18 mouse cellular contexts compared by ENCODE assay signal in genomic region chr2:4831493-4831892, GRCm38 (mm10). TPM values are rescaled to one million over a fixed set of nuclear protein-coding genes. Genes with fewer than 3 reads are reported as not detected.
DNase-seq lines count a peak whose midpoint lies in the region; ATAC-seq lines count a peak whose summit lies in the region.
"Had no signal": no experiment of that assay in that cellular context is flagged by ENCODE, and none has a peak within 500 bp of the region (broad histone marks: within the 10 kb centered on the region; RNA-seq: fewer than 3 reads in every experiment).

No protein-coding gene starts in this region.

- no peaks in the 10 kb centered on the region for H3K9me3 ChIP-seq in liver, embryonic 11.5 days (ENCODE audit: control insufficient read depth, low read length)
- H3K9me3 ChIP-seq in liver, embryonic 12.5 days (replicated peaks), result no peaks in the 10 kb centered on the region
- no peaks in the 10 kb centered on the region for H3K9me3 ChIP-seq in hindbrain, embryonic 11.5 days (ENCODE audit: control insufficient read depth, low read length)
- H3K9me3 ChIP-seq: heart, embryonic 15.5 days; hindbrain, embryonic 12.5 days had no signal

- no peak overlapping the region for H3K27ac ChIP-seq in liver, embryonic 11.5 days (ENCODE audit: low read depth, low read length)
- H3K27ac ChIP-seq in liver, embryonic 12.5 days, result no peak overlapping the region
- H3K27ac ChIP-seq in hindbrain, embryonic 11.5 days (ENCODE audit: low read depth, low read length), result no peak overlapping the region
- H3K27ac ChIP-seq: heart, embryonic 15.5 days; hindbrain, embryonic 12.5 days had no signal

- H3K27me3 ChIP-seq in liver, embryonic 11.5 days (replicated peaks; ENCODE audit: control insufficient read depth, insufficient read depth, low read length), result no peaks in the 10 kb centered on the region
- H3K27me3 ChIP-seq in liver, embryonic 12.5 days (replicated peaks), result peaks cover 4% of the 10 kb centered on the region; the same call in 1 of the 2 replicates
- H3K27me3 ChIP-seq in hindbrain, embryonic 11.5 days (ENCODE audit: control insufficient read depth, insufficient read depth, low read length), result no peaks in the 10 kb centered on the region
- H3K27me3 ChIP-seq: heart, embryonic 15.5 days; hindbrain, embryonic 12.5 days had no signal

- ATAC-seq in liver, embryonic 11.5 days (replicated peaks; ENCODE audit: low FRiP score), result peak; percentile 68
- ATAC-seq in liver, embryonic 12.5 days, result peak; percentile 54; the same call in 1 of the 2 replicates
- ATAC-seq in CD4-positive, CD25-positive, alpha-beta regulatory T cell, adult 4 months, result no peak
- no peak for ATAC-seq in hindbrain, embryonic 11.5 days (ENCODE audit: low FRiP score)
- ATAC-seq: forebrain, embryonic 16.5 days; midbrain, embryonic 16.5 days had no signal

- H3K36me3 ChIP-seq in liver, embryonic 11.5 days (ENCODE audit: control insufficient read depth, insufficient read depth, low read length), result no peaks in the 10 kb centered on the region
- no peaks in the 10 kb centered on the region for H3K36me3 ChIP-seq in liver, embryonic 12.5 days
- H3K36me3 ChIP-seq in hindbrain, embryonic 11.5 days (ENCODE audit: control insufficient read depth, insufficient read depth, low read length), result no peaks in the 10 kb centered on the region
- H3K36me3 ChIP-seq: heart, embryonic 15.5 days; hindbrain, embryonic 12.5 days had no signal

- no peak for DNase-seq in liver, embryonic 11.5 days (ENCODE audit: low spot score)
- DNase-seq in liver, result no peak
- DNase-seq in c-Kit-positive CD71-positive TER-119-positive erythroid progenitor cells, embryonic 14.5 days (ENCODE audit: low spot score), result peak; percentile 10
- DNase-seq in gastrocnemius, postnatal 4 days (ENCODE audit: low spot score in 2 of 2), result no peak
- DNase-seq in hindbrain, embryonic 11.5 days (ENCODE audit: low spot score), result no peak
- DNase-seq: cerebellum, postnatal 25 days; heart, adult 18-20 months; kidney, adult 18-20 months; kidney, postnatal 36 days; retina, postnatal 1 day; right cerebral cortex, postnatal 4 days; thymus, postnatal 4 days had no signal

- WGBS in liver, embryonic 11.5 days, result 36% methylated on average over 4 of the region's 4 CpGs
- 28% methylated on average over 4 of the region's 4 CpGs for WGBS in liver, embryonic 12.5 days (ENCODE audit: insufficient replicate concordance)
- 90% methylated on average over 4 of the region's 4 CpGs for WGBS in hindbrain, embryonic 11.5 days

- H3K4me1 ChIP-seq in liver, embryonic 11.5 days (replicated peaks; ENCODE audit: control insufficient read depth, insufficient read depth, low read length), result no peaks in the 10 kb centered on the region; the same call in 1 of the 2 replicates
- H3K4me1 ChIP-seq in liver, embryonic 12.5 days, result peaks cover 21% of the 10 kb centered on the region
- H3K4me1 ChIP-seq in hindbrain, embryonic 11.5 days (replicated peaks; ENCODE audit: control insufficient read depth, insufficient read depth, low read length), result no peaks in the 10 kb centered on the region
- H3K4me1 ChIP-seq: heart, embryonic 15.5 days; hindbrain, embryonic 12.5 days had no signal

- H3K4me3 ChIP-seq in liver, embryonic 11.5 days (ENCODE audit: low read depth, low read length), result no peak overlapping the region
- H3K4me3 ChIP-seq in liver, embryonic 12.5 days, result no peak overlapping the region
- no peak overlapping the region for H3K4me3 ChIP-seq in hindbrain, embryonic 11.5 days (ENCODE audit: low read depth, low read length)
- H3K4me3 ChIP-seq: heart, embryonic 15.5 days; hindbrain, embryonic 12.5 days had no signal

- H3K4me2 ChIP-seq in liver, embryonic 11.5 days, result no peak overlapping the region
- no peak overlapping the region for H3K4me2 ChIP-seq in liver, embryonic 12.5 days
- H3K4me2 ChIP-seq in hindbrain, embryonic 11.5 days (replicated peaks; ENCODE audit: low read depth, low read length), result no peak overlapping the region
- H3K4me2 ChIP-seq: heart, embryonic 15.5 days; hindbrain, embryonic 12.5 days had no signal

- H3K9ac ChIP-seq in liver, embryonic 11.5 days (ENCODE audit: low read depth, low read length), result no peak overlapping the region
- H3K9ac ChIP-seq in liver, embryonic 12.5 days, result no peak overlapping the region
- H3K9ac ChIP-seq in hindbrain, embryonic 11.5 days (ENCODE audit: low read depth, low read length), result no peak overlapping the region
- H3K9ac ChIP-seq: heart, embryonic 15.5 days; hindbrain, embryonic 12.5 days had no signal

RNA-seq across cellular contexts. Expression of gene Sephs1, which starts 49.9 kb away (rescaled TPM):
- 65.3 and 71.2 TPM in 2 replicates for polyA plus RNA-seq in liver, embryonic 11.5 days (2014; fragmentation: Nextera tagmentation; extraction: Ambion mirVana)
- 47.6 and 49.2 TPM in 2 replicates for polyA plus RNA-seq in liver, embryonic 12.5 days (2016; fragmentation: Nextera tagmentation; extraction: Ambion mirVana)
- 10 to 100 TPM; 38.9 to 39.9 TPM for total RNA-seq in gastrocnemius, postnatal 4 days (2021)
- 10 to 100 TPM; 20.0 to 28.5 TPM for polyA plus RNA-seq in CD4-positive, CD25-positive, alpha-beta regulatory T cell, adult 4 months (2017; shearing (Covaris generic))
- 113 and 129 TPM in 2 replicates for polyA plus RNA-seq in hindbrain, embryonic 11.5 days (2014; fragmentation: Nextera tagmentation; extraction: Ambion mirVana)

Comparison
In these comparisons a context has a peak if more than half of its experiments do, and no peak if none do; other contexts are left out.
1. ATAC-seq: peak in liver, embryonic 11.5 days (single experiment) and liver, embryonic 12.5 days (single experiment); none in CD4-positive, CD25-positive, alpha-beta regulatory T cell, adult 4 months (single experiment) and hindbrain, embryonic 11.5 days (single experiment).